15 mouse cellular contexts compared by ENCODE assay signal in the genomic region with DNA sequence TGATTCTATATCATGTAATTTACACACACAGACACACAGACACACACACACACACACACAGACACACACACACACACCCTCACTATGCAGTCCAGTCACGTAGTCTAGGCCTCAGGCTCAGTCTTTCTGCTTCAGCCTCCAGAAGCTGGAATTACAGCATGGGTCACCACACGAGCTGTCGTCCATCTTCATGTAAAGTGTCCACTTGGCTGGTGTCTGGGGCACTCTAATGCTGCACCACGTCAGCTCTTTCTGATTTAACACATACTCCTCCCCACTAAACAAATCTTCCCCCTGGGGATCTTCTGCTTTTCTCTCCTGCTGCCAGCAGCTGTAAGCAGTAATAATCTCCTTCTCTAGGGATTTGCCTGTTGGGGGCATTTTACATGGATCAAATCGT. TPM values are rescaled to one million over a fixed set of nuclear protein-coding genes. Genes with fewer than 3 reads are reported as not detected.
DNase-seq lines count a peak whose midpoint lies in the region; ATAC-seq and TF ChIP-seq lines count a peak whose summit lies in the region.
"Had no signal": no experiment of that assay in that cellular context is flagged by ENCODE, and none has a peak within 500 bp of the region (broad histone marks: within the 10 kb centered on the region; RNA-seq: fewer than 3 reads in every experiment).

No protein-coding gene starts in this region.

- H3K9me3 ChIP-seq in midbrain, embryonic 11.5 days (ENCODE audit: control insufficient read depth, low read length) = no peaks in the 10 kb centered on the region
- no peaks in the 10 kb centered on the region for H3K9me3 ChIP-seq in midbrain, embryonic 10.5 days (replicated peaks)
- H3K9me3 ChIP-seq in hindbrain, postnatal 0 days (ENCODE audit: low read length) = no peaks in the 10 kb centered on the region
- no peaks in the 10 kb centered on the region for H3K9me3 ChIP-seq in neural tube, embryonic 15.5 days (replicated peaks)
- H3K9me3 ChIP-seq: limb, embryonic 12.5 days had no signal

- peak; percentile 40; the same call in 1 of the 2 replicates for ATAC-seq in midbrain, embryonic 11.5 days (ENCODE audit: low FRiP score)
- ATAC-seq in hindbrain, postnatal 0 days = no peak
- ATAC-seq in neural tube, embryonic 15.5 days (ENCODE audit: low FRiP score) = peak; percentile 57; the same call in 1 of the 2 replicates
- ATAC-seq: inflammation-experienced regulatory T-cells, adult 6 months; liver, postnatal 0 days had no signal

- no peak for DNase-seq in gastrocnemius, adult 2 months
- DNase-seq in gastrocnemius, postnatal 10 days = no peak
- DNase-seq in midbrain, embryonic 11.5 days (ENCODE audit: low spot score, missing footprints) = peak; percentile 86
- DNase-seq in midbrain, embryonic 10.5 days (ENCODE audit: low spot score) = no peak
- peak; percentile 25 for DNase-seq in hindbrain, postnatal 0 days (ENCODE audit: low spot score)
- no peak for DNase-seq in thymus, adult 2 months
- no peak for DNase-seq in adrenal gland, postnatal 36 days
- DNase-seq: cerebellum, adult 2 months; gastrocnemius, postnatal 36 days; kidney, postnatal 36 days; liver, postnatal 0 days; lung, postnatal 4 days had no signal

- 57% methylated on average over 5 of the region's 5 CpGs for WGBS in midbrain, embryonic 11.5 days
- WGBS in midbrain, embryonic 10.5 days = 72% methylated on average over 5 of the region's 5 CpGs
- 34% methylated on average over 5 of the region's 5 CpGs for WGBS in hindbrain, postnatal 0 days
- WGBS in neural tube, embryonic 15.5 days = 20% methylated on average over 5 of the region's 5 CpGs
- WGBS in thymus, adult 2 months = 92% methylated on average over 5 of the region's 5 CpGs

- no peaks in the 10 kb centered on the region for H3K4me1 ChIP-seq in midbrain, embryonic 11.5 days (ENCODE audit: control insufficient read depth, insufficient read depth, low read length)
- H3K4me1 ChIP-seq in midbrain, embryonic 10.5 days = no peaks in the 10 kb centered on the region
- H3K4me1 ChIP-seq in hindbrain, postnatal 0 days (ENCODE audit: insufficient read depth, low read length) = no peaks in the 10 kb centered on the region
- peaks cover 8% of the 10 kb centered on the region for H3K4me1 ChIP-seq in neural tube, embryonic 15.5 days
- H3K4me1 ChIP-seq in thymus, adult 2 months (replicated peaks; ENCODE audit: control insufficient read depth, insufficient read depth, low read length) = no peaks in the 10 kb centered on the region

- no peak overlapping the region for H3K4me2 ChIP-seq in midbrain, embryonic 11.5 days
- no peak overlapping the region for H3K4me2 ChIP-seq in hindbrain, postnatal 0 days (ENCODE audit: low read depth, low read length)
- H3K4me2 ChIP-seq in neural tube, embryonic 15.5 days = no peak overlapping the region
- H3K4me2 ChIP-seq: limb, embryonic 12.5 days had no signal

- H3K27me3 ChIP-seq in midbrain, embryonic 11.5 days (ENCODE audit: control insufficient read depth, insufficient read depth, low read length) = no peaks in the 10 kb centered on the region
- no peaks in the 10 kb centered on the region for H3K27me3 ChIP-seq in midbrain, embryonic 10.5 days (ENCODE audit: low read depth, poor library complexity, severe bottlenecking)
- H3K27me3 ChIP-seq in hindbrain, postnatal 0 days (ENCODE audit: insufficient read depth, low read length) = no peaks in the 10 kb centered on the region
- no peaks in the 10 kb centered on the region for H3K27me3 ChIP-seq in neural tube, embryonic 15.5 days (replicated peaks)
- H3K27me3 ChIP-seq in thymus, adult 2 months (ENCODE audit: control insufficient read depth, insufficient read depth, low read length) = no peaks in the 10 kb centered on the region
- H3K27me3 ChIP-seq: limb, embryonic 12.5 days had no signal

- no peaks in the 10 kb centered on the region for H3K36me3 ChIP-seq in midbrain, embryonic 11.5 days (ENCODE audit: control insufficient read depth, insufficient read depth, low read length)
- H3K36me3 ChIP-seq in midbrain, embryonic 10.5 days = peaks cover 8% of the 10 kb centered on the region
- H3K36me3 ChIP-seq in hindbrain, postnatal 0 days (ENCODE audit: insufficient read depth, low read length) = peaks cover under 1% of the 10 kb centered on the region; the same call in 1 of the 2 replicates
- H3K36me3 ChIP-seq in neural tube, embryonic 15.5 days = peaks cover 10% of the 10 kb centered on the region; the same call in 1 of the 2 replicates
- no peaks in the 10 kb centered on the region for H3K36me3 ChIP-seq in thymus, adult 2 months (ENCODE audit: control insufficient read depth, insufficient read depth, low read length)

- intact Hi-C loops in gastrocnemius, adult 2 months (cut with DNase I) = loop anchor here (5.0 kb wide), 1 partner anchor 75 kb away; a partner anchor contains a TSS

- TF ChIP-seq CTCF in gastrocnemius, adult 2 months (IDR thresholded peaks at IDR 0.05) = no peak
- TF ChIP-seq CTCF in hindbrain, postnatal 0 days (IDR thresholded peaks at IDR 0.05; ENCODE audit: low read depth) = no peak
- TF ChIP-seq CTCF in thymus, adult 2 months (IDR thresholded peaks at IDR 0.05; ENCODE audit: borderline replicate concordance, control insufficient read depth, extremely low read depth, insufficient read depth, low read length, poor library complexity) = no peak

- no peak for TF ChIP-seq POLR2A in thymus, adult 2 months (IDR thresholded peaks at IDR 0.05; ENCODE audit: control insufficient read depth, extremely low read depth, insufficient read depth, low read length, poor library complexity)

- H3K27ac ChIP-seq in gastrocnemius, adult 2 months = peak overlapping the region; percentile 58
- H3K27ac ChIP-seq in midbrain, embryonic 11.5 days (ENCODE audit: low read depth, low read length) = 0 out of 2 replicates have a peak overlapping the region, but pooled peaks have one; percentile 25
- H3K27ac ChIP-seq in midbrain, embryonic 10.5 days (replicated peaks) = no peak overlapping the region
- peak overlapping the region; percentile 51; the same call in 1 of the 2 replicates for H3K27ac ChIP-seq in hindbrain, postnatal 0 days
- H3K27ac ChIP-seq in neural tube, embryonic 15.5 days (replicated peaks) = peak overlapping the region; percentile 64
- H3K27ac ChIP-seq in thymus, adult 2 months (ENCODE audit: control insufficient read depth, insufficient read depth, low read length) = no peak overlapping the region
- H3K27ac ChIP-seq: limb, embryonic 12.5 days had no signal

- H3K9ac ChIP-seq in midbrain, embryonic 11.5 days (ENCODE audit: low read length) = no peak overlapping the region
- no peak overlapping the region for H3K9ac ChIP-seq in hindbrain, postnatal 0 days (replicated peaks; ENCODE audit: low read length)
- H3K9ac ChIP-seq in neural tube, embryonic 15.5 days (replicated peaks) = no peak overlapping the region
- H3K9ac ChIP-seq: limb, embryonic 12.5 days; liver, postnatal 0 days had no signal

- H3K4me3 ChIP-seq in gastrocnemius, adult 2 months = no peak overlapping the region
- no peak overlapping the region for H3K4me3 ChIP-seq in midbrain, embryonic 11.5 days (ENCODE audit: low read depth, low read length)
- H3K4me3 ChIP-seq in midbrain, embryonic 10.5 days = no peak overlapping the region
- H3K4me3 ChIP-seq in hindbrain, postnatal 0 days (ENCODE audit: low read length) = no peak overlapping the region
- H3K4me3 ChIP-seq in neural tube, embryonic 15.5 days (replicated peaks) = no peak overlapping the region
- no peak overlapping the region for H3K4me3 ChIP-seq in thymus, adult 2 months (ENCODE audit: control insufficient read depth, insufficient read depth, low read length)
- H3K4me3 ChIP-seq: limb, embryonic 12.5 days had no signal

RNA-seq across cellular contexts. Expression of a gene that starts 13.1 kb away (rescaled TPM):
- 1 to 10 TPM; 3.9 to 7.7 TPM for total RNA-seq in gastrocnemius, adult 2 months (2021)
- total RNA-seq in gastrocnemius, postnatal 10 days (2021) = 10 to 100 TPM; 16.6 to 20.2 TPM
- 16.1 and 18.2 TPM in 2 replicates for polyA plus RNA-seq in midbrain, embryonic 11.5 days (2014; fragmentation: Nextera tagmentation; extraction: Ambion mirVana)
- polyA plus RNA-seq in midbrain, embryonic 10.5 days (2016; fragmentation: Nextera tagmentation; extraction: Ambion mirVana) = 11.7 and 11.8 TPM in 2 replicates
- total RNA-seq in hindbrain, postnatal 0 days (2014; rRNA removed) = 15.1 and 17.7 TPM in 2 replicates
- polyA plus RNA-seq in hindbrain, postnatal 0 days (2015; fragmentation: Nextera tagmentation; extraction: Ambion mirVana) = 36.7 and 37.5 TPM in 2 replicates
- 25.0 and 29.8 TPM in 2 replicates for polyA plus RNA-seq in neural tube, embryonic 15.5 days (2015; fragmentation: Nextera tagmentation; extraction: Ambion mirVana)
- 0.70 and 1.2 TPM in 2 replicates for polyA plus RNA-seq in thymus, adult 2 months (2012; rRNA removed)
- total RNA-seq in adrenal gland, postnatal 36 days (2021) = 10 to 100 TPM; 19.6 to 23.5 TPM

Comparison
In these comparisons a context has a peak if more than half of its experiments do, and no peak if none do; other contexts are left out.
1. DNase-seq: peak in midbrain, embryonic 11.5 days (single experiment) and hindbrain, postnatal 0 days (single experiment); none in gastrocnemius, adult 2 months (single experiment), gastrocnemius, postnatal 10 days (single experiment), midbrain, embryonic 10.5 days (single experiment), thymus, adult 2 months (single experiment) and adrenal gland, postnatal 36 days (0 of 2).
2. H3K27ac ChIP-seq: peak in gastrocnemius, adult 2 months (single experiment), midbrain, embryonic 11.5 days (single experiment), hindbrain, postnatal 0 days (single experiment) and neural tube, embryonic 15.5 days (single experiment); none in midbrain, embryonic 10.5 days (single experiment) and thymus, adult 2 months (single experiment).